Mouse (Mus musculus) kidney, adult 11 months (tissue): ENCODE results near the gene Eif2b1.
"Not testable (repeated sequence)": the region's sequence is repeated elsewhere in the genome, so short reads cannot be mapped to it uniquely, and the experiment has no call there.

ENCODE experiments used
- DNase-seq: peaks from one replicate; pipeline ENCODE4 v3.0.0; 2022

The Eif2b1 gene

GRCm38 (mm10) chr5:124578633-124579317 is at the start of gene Eif2b1, which contains the start of gene Gtf2h3:
Eif2b1 (minus strand) TSS chr5:124579131.
Gtf2h3 (plus strand) TSS chr5:124579140.
- DNase-seq, result peak; percentile 86

- no peak for DNase-seq
Observed at GRCm38 (mm10) chr5:124624291-124624690, 45.4 kb upstream of the Eif2b1 start.

- DNase-seq, result no peak
Observed at GRCm38 (mm10) chr5:124622890-124623289, 44.0 kb upstream of the Eif2b1 start.

GRCm38 (mm10) chr5:124621362-124621761 is 42.4 kb upstream of the Eif2b1 start:
- no peak for DNase-seq

- no peak for DNase-seq
Observed at GRCm38 (mm10) chr5:124618711-124619110, 39.8 kb upstream of the Eif2b1 start.

- no peak for DNase-seq
Observed at GRCm38 (mm10) chr5:124614709-124615108, 35.8 kb upstream of the Eif2b1 start.

GRCm38 (mm10) chr5:124610965-124611364 is 32.0 kb upstream of the Eif2b1 start:
- DNase-seq, result no peak

GRCm38 (mm10) chr5:124605041-124605622 is 26.2 kb upstream of the Eif2b1 start:
- no peak for DNase-seq

- no peak for DNase-seq
Observed at GRCm38 (mm10) chr5:124604296-124604695, 25.4 kb upstream of the Eif2b1 start.

GRCm38 (mm10) chr5:124602349-124602748 is 23.4 kb upstream of the Eif2b1 start:
- DNase-seq, result no peak

GRCm38 (mm10) chr5:124599726-124600125 is 20.8 kb upstream of the Eif2b1 start:
- not testable (repeated sequence) for DNase-seq

- DNase-seq, result peak; percentile 97
Observed at GRCm38 (mm10) chr5:124598224-124599174, 19.6 kb upstream of the Eif2b1 start.

GRCm38 (mm10) chr5:124592768-124593167 is 13.8 kb upstream of the Eif2b1 start:
- no peak for DNase-seq

GRCm38 (mm10) chr5:124582515-124582914 is 3.6 kb upstream of the Eif2b1 start:
- DNase-seq, result peak; percentile 21

- DNase-seq, result no peak
Observed at GRCm38 (mm10) chr5:124575467-124575866, 3.5 kb downstream of the Eif2b1 start.

- no peak for DNase-seq
Observed at GRCm38 (mm10) chr5:124571068-124571467, 7.9 kb downstream of the Eif2b1 start.

- no peak for DNase-seq
Observed at GRCm38 (mm10) chr5:124555145-124555544, 23.8 kb downstream of the Eif2b1 start.

- no peak for DNase-seq
Observed at GRCm38 (mm10) chr5:124553607-124554006, 25.3 kb downstream of the Eif2b1 start.

- peak; percentile 86 for DNase-seq
Observed at GRCm38 (mm10) chr5:124552558-124553307, 26.2 kb downstream of the Eif2b1 start, which contains the start of gene Ddx55. Ddx55 (plus strand) TSS chr5:124552864.

GRCm38 (mm10) chr5:124552094-124552472 is 26.8 kb downstream of the Eif2b1 start:
- DNase-seq, result no peak

GRCm38 (mm10) chr5:124551349-124552093 is 27.4 kb downstream of the Eif2b1 start:
- not testable (repeated sequence) for DNase-seq

- not testable (repeated sequence) for DNase-seq
Observed at GRCm38 (mm10) chr5:124550737-124551136, 28.2 kb downstream of the Eif2b1 start.
